Mouse (Mus musculus) Patski (cell line): Measurements from ENCODE around the gene Mctp2. TPM values are rescaled to one million over a fixed set of nuclear protein-coding genes. Genes with fewer than 3 reads are reported as not detected.

Experiments
- ATAC-seq: fragments of 100-300 bp; one replicate; pipeline ENCODE4 v1.8.0; 2021
- CTCF ChIA-PET: fragments of 350-600 bp; sonication (Branson Sonifier 250); formaldehyde crosslinking; loops from one replicate; lab custom pipeline; 2022; ENCODE audit warnings: inconsistent platforms; lab: Charles Lee
- POLR2A ChIA-PET: fragments of 350-600 bp; sonication (Branson Sonifier 250); formaldehyde crosslinking; loops from one replicate; lab custom pipeline; 2022; ENCODE audit warnings: antibody characterized with exemption, inconsistent platforms; lab: Charles Lee
- DNase-seq: peaks from one replicate; pipeline ENCODE4 v3.0.0-alpha.2; 2011; ENCODE audit warnings: low read depth, low spot score
- H3K27me3 ChIP-seq: fragments of 371-371 bp; one replicate; pipeline ENCODE4 v1.5.1; 2021
- CTCF ChIP-seq: fragments of 100-300 bp; IDR thresholded peaks from one replicate; pipeline ENCODE4 v1.5.1; 2021
- in situ Hi-C: fragments of 300-500 bp; cut with MboI; formaldehyde crosslinking; loops from 3 replicates; pipeline ENCODE4 v1.11.1; 2018; ENCODE audit warnings: low pct_unique_long_range_greater_than_20kb, mixed read lengths
- polyA plus RNA-seq: library from polyadenylated mRNA; unstranded; gene quantifications from one replicate; pipeline ENCODE4 v1.2.3, GENCODE M21; 2021

Mctp2 gene
- polyA plus RNA-seq, 1 experiment from 2014 or later: 1.4 TPM

GRCm38 (mm10) chr7:72169320-72169719, 137.1 kb downstream of the Mctp2 start:
- in situ Hi-C loops: no loop called here
- DNase-seq (no peak), ATAC-seq (no peak)
- ChIA-PET POLR2A (no interaction called here), CTCF (no interaction called here)
- TF ChIP-seq CTCF: no peak
- no peaks in the 10 kb centered on the region for H3K27me3 ChIP-seq

- in situ Hi-C loops: no loop called here
- CTCF ChIA-PET: interaction anchor here (0.9 to 1.9 kb wide), 2 partner anchors 16 to 47 kb away, joined by 3 to 5 read pairs; no protein-coding TSS in a partner anchor
- no peaks in the 10 kb centered on the region for H3K27me3 ChIP-seq
- DNase-seq (no peak), ATAC-seq (no peak)
- no peak for TF ChIP-seq CTCF
- POLR2A ChIA-PET: no interaction called here
Measured at GRCm38 (mm10) chr7:72165726-72166701, 140.4 kb downstream of the Mctp2 start.

GRCm38 (mm10) chr7:72162256-72162655, 144.2 kb downstream of the Mctp2 start:
- CTCF ChIA-PET: no interaction called here
- TF ChIP-seq CTCF: no peak
- no peaks in the 10 kb centered on the region for H3K27me3 ChIP-seq
- no peak for DNase-seq
- POLR2A ChIA-PET: no interaction called here
- no peak for ATAC-seq
- in situ Hi-C loops: no loop called here

GRCm38 (mm10) chr7:72159513-72160063, 146.8 kb downstream of the Mctp2 start:
- ATAC-seq: no peak
- TF ChIP-seq CTCF: no peak
- ChIA-PET CTCF (no interaction called here), POLR2A (no interaction called here)
- in situ Hi-C loops: no loop called here
- no peaks in the 10 kb centered on the region for H3K27me3 ChIP-seq
- DNase-seq: no peak

GRCm38 (mm10) chr7:72150799-72151708, 155.4 kb downstream of the Mctp2 start:
- in situ Hi-C loops: no loop called here
- DNase-seq (no peak), ATAC-seq (no peak)
- CTCF ChIA-PET: no interaction called here
- POLR2A ChIA-PET: no interaction called here
- no peak for TF ChIP-seq CTCF
- H3K27me3 ChIP-seq: no peaks in the 10 kb centered on the region

GRCm38 (mm10) chr7:72149073-72149472, 157.3 kb downstream of the Mctp2 start:
- DNase-seq (peak; percentile 1), ATAC-seq (no peak)
- POLR2A ChIA-PET: no interaction called here
- TF ChIP-seq CTCF: peak; percentile 64
- in situ Hi-C loops: loop anchor here (5.0 to 25.0 kb wide), 3 partner anchors 282 to 1804 kb away; no protein-coding TSS in a partner anchor
- CTCF ChIA-PET: interaction anchor here (1.0 to 1.2 kb wide), 2 partner anchors 9 to 17 kb away, joined by 3 to 5 read pairs; no protein-coding TSS in a partner anchor
- no peaks in the 10 kb centered on the region for H3K27me3 ChIP-seq

GRCm38 (mm10) chr7:72146849-72147248, 159.6 kb downstream of the Mctp2 start:
- no peaks in the 10 kb centered on the region for H3K27me3 ChIP-seq
- DNase-seq (no peak), ATAC-seq (no peak)
- POLR2A ChIA-PET: no interaction called here
- in situ Hi-C loops: loop anchor here (5.0 to 25.0 kb wide), 3 partner anchors 280 to 1802 kb away; no protein-coding TSS in a partner anchor
- CTCF ChIA-PET: no interaction called here
- no peak for TF ChIP-seq CTCF

- DNase-seq: no peak
- CTCF ChIA-PET: interaction anchor here (1.9 kb wide), 1 partner anchor 8 kb away, joined by 5 read pairs; no protein-coding TSS in a partner anchor
- no peak for ATAC-seq
- TF ChIP-seq CTCF: no peak
- in situ Hi-C loops: loop anchor here (5.0 to 25.0 kb wide), 3 partner anchors 279 to 1801 kb away; no protein-coding TSS in a partner anchor
- H3K27me3 ChIP-seq: no peaks in the 10 kb centered on the region
- POLR2A ChIA-PET: interaction anchor here (0.6 kb wide), 1 partner anchor 63 kb away, joined by 4 read pairs; no protein-coding TSS in a partner anchor
Measured at GRCm38 (mm10) chr7:72145726-72146520, 160.5 kb downstream of the Mctp2 start.

- ChIA-PET POLR2A (no interaction called here), CTCF (no interaction called here)
- in situ Hi-C loops: loop anchor here (25.0 kb wide), 1 partner anchor 726 kb away; no protein-coding TSS in a partner anchor
- no peaks in the 10 kb centered on the region for H3K27me3 ChIP-seq
- DNase-seq: no peak
- no peak for TF ChIP-seq CTCF
- ATAC-seq: no peak
Measured at GRCm38 (mm10) chr7:72138701-72139100, 167.7 kb downstream of the Mctp2 start.
